Mouse (Mus musculus): ENCODE results near the gene Mrpl52.

GRCm38 (mm10) chr14:54387546-54387945, 39.2 kb upstream of the Mrpl52 start:
- TF ChIP-seq CTCF (IDR thresholded peaks at IDR 0.05; ENCODE audit: low read depth): no peak
- no peak for TF ChIP-seq EP300 (IDR thresholded peaks at IDR 0.05; ENCODE audit: low read depth)

Measured in liver, embryonic 14.5 days (tissue).